Mouse (Mus musculus) kidney, embryonic 15.5 days (tissue): ENCODE data around the gene Tmod4. TPM values are rescaled to one million over a fixed set of nuclear protein-coding genes. Genes with fewer than 3 reads are reported as not detected.

Source experiments
- ATAC-seq: fragments of 200-750 bp; cut with Nextera tagmentation; replicated peaks from 2 replicates; pipeline ENCODE4 v1.8.0; 2017; ENCODE audit warnings: moderate TSS enrichment; ENCODE audit not compliant: low FRiP score
- H3K27ac ChIP-seq: fragments of 300-500 bp; sonication (generic); 2 replicates; pipeline ENCODE4 v1.5.1; 2015; ENCODE audit warnings: mild to moderate bottlenecking, inconsistent platforms
- H3K27me3 ChIP-seq: fragments of 300-500 bp; sonication (generic); 2 replicates; pipeline ENCODE4 v1.6.1; 2015; ENCODE audit warnings: inconsistent platforms
- H3K36me3 ChIP-seq: fragments of 300-500 bp; sonication (generic); 2 replicates; pipeline ENCODE4 v1.6.1; 2015; ENCODE audit warnings: inconsistent platforms
- H3K4me1 ChIP-seq: fragments of 300-500 bp; sonication (generic); 2 replicates; pipeline ENCODE4 v1.6.1; 2015; ENCODE audit warnings: inconsistent platforms
- H3K4me2 ChIP-seq: fragments of 300-500 bp; sonication (generic); 2 replicates; pipeline ENCODE4 v1.6.1; 2015; ENCODE audit warnings: moderate library complexity, mild to moderate bottlenecking, inconsistent platforms
- H3K4me3 ChIP-seq: fragments of 300-500 bp; sonication (generic); replicated peaks from 2 replicates; pipeline ENCODE4 v1.5.1; 2015; ENCODE audit warnings: mild to moderate bottlenecking, inconsistent platforms
- H3K9ac ChIP-seq: fragments of 300-500 bp; sonication (generic); 2 replicates; pipeline ENCODE4 v1.6.1; 2015; ENCODE audit warnings: mild to moderate bottlenecking, inconsistent platforms
- H3K9me3 ChIP-seq: fragments of 300-500 bp; sonication (generic); replicated peaks from 2 replicates; pipeline ENCODE4 v1.6.1; 2016; ENCODE audit warnings: inconsistent platforms
- WGBS: fragments of 180-500 bp; shearing (Covaris S2); methylation state at CpG from one replicate; pipeline ENCODE4 v1.1.7; 2015; ENCODE audit warnings: mixed read lengths; 5-methylcytosine and 5-hydroxymethylcytosine counted together
- polyA plus RNA-seq: library from polyadenylated mRNA; unstranded; fragments of >200 nt; fragmentation: Nextera tagmentation; extraction: Ambion mirVana; gene quantifications from 2 replicates; pipeline ENCODE4 v1.2.1, GENCODE M21; 2015

The Tmod4 gene
- polyA plus RNA-seq, 1 experiment from 2014 or later: 0.93 TPM

DNA sequence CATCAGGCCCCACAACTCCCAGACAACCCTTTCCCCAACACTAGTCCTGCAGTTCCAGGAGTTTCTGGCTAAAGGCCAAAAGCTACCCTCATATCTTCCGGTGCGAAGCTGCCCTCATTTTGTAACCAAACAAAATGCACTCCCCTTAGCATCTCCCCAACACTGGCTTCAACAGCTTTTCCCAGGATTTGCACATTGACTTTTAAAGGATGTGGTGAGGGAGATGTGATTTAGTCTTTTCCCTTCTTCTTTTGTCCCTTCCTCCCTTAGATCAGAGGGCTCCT is 38.0 kb downstream of the Tmod4 start:
- peaks cover 17% of the 10 kb centered on the region for H3K36me3 ChIP-seq
- H3K9me3 ChIP-seq: no peaks in the 10 kb centered on the region
- H3K27me3 ChIP-seq: peaks cover 2% of the 10 kb centered on the region; the same call in 1 of the 2 replicates
- H3K4me1 ChIP-seq: peaks cover 35% of the 10 kb centered on the region
- no peak overlapping the region for H3K9ac ChIP-seq
- H3K4me2 ChIP-seq: peak overlapping the region; percentile 85
- ATAC-seq: no peak
- WGBS: 50% methylated on average over 2 of the region's 2 CpGs
- H3K4me3 ChIP-seq: no peak overlapping the region; the same call in 1 of the 2 replicates
- no peak overlapping the region for H3K27ac ChIP-seq

DNA sequence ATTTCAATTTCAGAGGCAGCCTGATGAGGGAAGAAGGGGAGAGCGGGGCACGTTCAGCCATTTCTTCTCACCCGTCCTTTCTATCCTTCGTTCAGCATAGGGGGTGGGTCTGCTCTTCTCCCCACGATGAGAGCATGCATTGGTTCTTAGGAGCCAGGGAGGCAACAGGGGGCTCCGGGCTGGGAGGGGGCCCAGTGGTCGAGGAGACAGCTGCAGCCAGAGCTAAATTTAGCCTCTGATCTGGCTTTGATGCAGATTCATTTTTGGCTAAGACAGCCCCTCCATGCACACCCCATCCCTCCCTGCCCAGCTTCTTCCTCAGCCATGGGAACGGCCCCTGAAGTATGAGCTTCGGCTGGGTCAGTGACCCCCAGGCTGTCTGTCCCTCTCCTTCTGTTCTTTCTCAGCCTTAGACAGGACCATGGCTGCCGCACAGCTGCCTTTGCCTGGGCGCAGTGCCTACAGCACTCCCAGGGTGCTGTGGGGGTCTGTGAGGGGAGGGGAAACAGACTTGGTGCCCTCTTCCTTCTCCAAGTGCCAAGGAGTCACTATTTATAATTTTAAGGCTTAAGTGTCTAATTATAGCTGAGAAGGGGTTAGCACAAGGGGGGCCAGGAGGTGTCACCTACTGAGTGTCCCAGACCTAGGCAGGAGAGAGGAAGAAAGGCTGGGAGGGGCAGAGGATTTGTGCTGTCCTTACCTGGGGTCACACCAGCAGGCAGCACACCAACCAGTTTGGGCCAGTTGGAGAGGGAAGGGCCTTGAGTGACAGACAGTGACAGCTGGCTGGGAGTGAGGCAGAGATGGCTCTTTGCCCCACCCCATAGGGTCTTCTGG is 39.4 kb downstream of the Tmod4 start:
- peaks cover 35% of the 10 kb centered on the region for H3K4me1 ChIP-seq
- 62% methylated on average over 11 of the region's 11 CpGs for WGBS
- no peak overlapping the region for H3K9ac ChIP-seq
- no peak overlapping the region for H3K4me3 ChIP-seq
- no peak for ATAC-seq
- no peak overlapping the region for H3K4me2 ChIP-seq
- no peaks in the 10 kb centered on the region for H3K9me3 ChIP-seq
- H3K27ac ChIP-seq: no peak overlapping the region
- H3K27me3 ChIP-seq: peaks cover 2% of the 10 kb centered on the region; the same call in 1 of the 2 replicates
- H3K36me3 ChIP-seq: peaks cover 29% of the 10 kb centered on the region

DNA sequence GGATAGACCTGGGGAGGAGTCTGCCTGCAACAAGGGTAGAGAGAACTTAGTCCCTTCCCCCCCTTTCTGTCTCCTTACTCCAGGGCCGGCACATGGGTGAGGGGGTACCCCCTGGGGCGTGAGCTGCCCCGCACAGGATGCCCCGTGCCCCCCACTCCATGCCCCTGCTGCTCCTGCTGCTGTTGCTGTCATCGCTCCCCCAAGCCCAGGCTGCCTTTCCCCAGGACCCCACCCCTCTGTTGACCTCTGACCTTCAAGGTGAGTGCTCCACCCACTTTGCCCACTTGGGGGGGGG is 39.9 kb downstream of the Tmod4 start:
- H3K4me2 ChIP-seq: no peak overlapping the region
- H3K27me3 ChIP-seq: no peaks in the 10 kb centered on the region; the same call in 1 of the 2 replicates
- peaks cover 35% of the 10 kb centered on the region for H3K4me1 ChIP-seq
- H3K36me3 ChIP-seq: peaks cover 35% of the 10 kb centered on the region
- H3K9me3 ChIP-seq: no peaks in the 10 kb centered on the region
- H3K27ac ChIP-seq: no peak overlapping the region
- no peak overlapping the region for H3K4me3 ChIP-seq
- ATAC-seq: no peak
- no peak overlapping the region for H3K9ac ChIP-seq
- WGBS: 90% methylated on average over 5 of the region's 5 CpGs

DNA sequence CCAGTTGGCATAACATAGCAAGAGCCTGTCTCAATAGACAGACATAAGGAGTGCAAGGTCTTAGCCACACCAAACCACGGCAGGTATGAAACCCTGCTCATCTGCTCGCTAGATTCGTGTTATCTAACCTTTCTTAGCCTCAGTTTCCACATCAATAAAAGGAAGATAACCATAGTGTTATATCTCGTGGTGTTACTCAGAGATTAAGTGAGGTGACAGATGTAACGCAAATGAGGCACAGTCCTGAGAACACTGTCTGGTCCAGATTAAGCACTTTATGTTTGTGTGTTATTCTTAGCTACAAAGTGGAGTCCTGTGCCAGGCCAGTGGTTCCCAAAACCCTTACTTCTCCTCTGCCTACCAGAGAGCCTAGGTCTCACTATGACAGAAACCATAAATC is 40.6 kb downstream of the Tmod4 start:
- WGBS: 82% methylated on average over 5 of the region's 5 CpGs
- peaks cover 29% of the 10 kb centered on the region for H3K4me1 ChIP-seq
- H3K36me3 ChIP-seq: peaks cover 40% of the 10 kb centered on the region
- H3K4me3 ChIP-seq: no peak overlapping the region
- no peak overlapping the region for H3K27ac ChIP-seq
- peaks cover under 1% of the 10 kb centered on the region; the same call in 1 of the 2 replicates for H3K27me3 ChIP-seq
- no peak overlapping the region for H3K4me2 ChIP-seq
- H3K9ac ChIP-seq: no peak overlapping the region
- no peaks in the 10 kb centered on the region for H3K9me3 ChIP-seq
- ATAC-seq: no peak

DNA sequence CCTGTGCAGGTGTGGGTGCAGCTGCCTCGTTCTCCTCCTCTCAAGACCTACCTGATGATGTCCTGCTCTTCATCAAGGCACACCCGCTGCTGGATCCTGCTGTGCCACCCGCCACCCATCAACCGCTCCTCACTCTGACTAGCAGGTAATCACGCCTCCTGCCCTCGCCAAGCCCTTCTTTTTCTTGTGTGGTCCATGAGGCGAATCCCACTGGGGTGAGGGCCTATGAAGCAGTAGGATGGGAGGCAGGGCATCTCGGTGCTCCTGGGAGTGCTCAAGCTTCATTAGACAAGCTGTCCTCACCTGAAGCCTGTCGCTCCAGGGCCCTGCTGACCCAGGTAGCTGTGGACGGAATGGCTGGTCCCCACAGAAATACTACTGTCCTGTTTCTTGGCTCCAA is 45.7 kb downstream of the Tmod4 start:
- no peak for ATAC-seq
- H3K27ac ChIP-seq: no peak overlapping the region
- H3K9ac ChIP-seq: no peak overlapping the region
- no peaks in the 10 kb centered on the region for H3K9me3 ChIP-seq
- peaks cover 43% of the 10 kb centered on the region for H3K27me3 ChIP-seq
- H3K4me1 ChIP-seq: peaks cover 20% of the 10 kb centered on the region
- H3K36me3 ChIP-seq: peaks cover 61% of the 10 kb centered on the region
- no peak overlapping the region for H3K4me2 ChIP-seq
- no peak overlapping the region for H3K4me3 ChIP-seq
- WGBS: 89% methylated on average over 10 of the region's 10 CpGs

DNA sequence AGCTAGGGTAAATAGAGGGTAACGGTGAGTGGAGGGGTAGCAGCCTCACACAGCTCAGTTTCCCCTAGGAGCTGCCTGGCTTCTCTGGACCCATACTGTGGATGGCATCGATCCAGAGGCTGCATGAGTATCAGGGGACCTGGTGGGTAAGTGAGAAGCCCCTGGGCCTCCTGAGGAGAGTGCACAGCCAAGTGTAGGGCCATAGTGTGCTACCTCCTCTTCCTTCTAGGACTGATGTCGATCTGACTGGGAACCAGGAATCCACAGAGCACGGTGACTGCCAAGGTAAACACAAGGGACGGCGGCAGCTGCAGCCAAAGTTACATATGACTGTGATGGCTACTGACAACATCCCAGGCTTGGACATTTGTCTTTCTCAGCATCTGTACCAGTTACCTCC is 46.8 kb downstream of the Tmod4 start:
- H3K36me3 ChIP-seq: peaks cover 54% of the 10 kb centered on the region
- H3K4me1 ChIP-seq: peaks cover 20% of the 10 kb centered on the region
- WGBS: 74% methylated on average over 6 of the region's 6 CpGs
- no peak for ATAC-seq
- H3K27me3 ChIP-seq: peaks cover 43% of the 10 kb centered on the region
- no peaks in the 10 kb centered on the region for H3K9me3 ChIP-seq
- H3K4me3 ChIP-seq: no peak overlapping the region
- no peak overlapping the region for H3K27ac ChIP-seq
- H3K9ac ChIP-seq: no peak overlapping the region
- no peak overlapping the region for H3K4me2 ChIP-seq

DNA sequence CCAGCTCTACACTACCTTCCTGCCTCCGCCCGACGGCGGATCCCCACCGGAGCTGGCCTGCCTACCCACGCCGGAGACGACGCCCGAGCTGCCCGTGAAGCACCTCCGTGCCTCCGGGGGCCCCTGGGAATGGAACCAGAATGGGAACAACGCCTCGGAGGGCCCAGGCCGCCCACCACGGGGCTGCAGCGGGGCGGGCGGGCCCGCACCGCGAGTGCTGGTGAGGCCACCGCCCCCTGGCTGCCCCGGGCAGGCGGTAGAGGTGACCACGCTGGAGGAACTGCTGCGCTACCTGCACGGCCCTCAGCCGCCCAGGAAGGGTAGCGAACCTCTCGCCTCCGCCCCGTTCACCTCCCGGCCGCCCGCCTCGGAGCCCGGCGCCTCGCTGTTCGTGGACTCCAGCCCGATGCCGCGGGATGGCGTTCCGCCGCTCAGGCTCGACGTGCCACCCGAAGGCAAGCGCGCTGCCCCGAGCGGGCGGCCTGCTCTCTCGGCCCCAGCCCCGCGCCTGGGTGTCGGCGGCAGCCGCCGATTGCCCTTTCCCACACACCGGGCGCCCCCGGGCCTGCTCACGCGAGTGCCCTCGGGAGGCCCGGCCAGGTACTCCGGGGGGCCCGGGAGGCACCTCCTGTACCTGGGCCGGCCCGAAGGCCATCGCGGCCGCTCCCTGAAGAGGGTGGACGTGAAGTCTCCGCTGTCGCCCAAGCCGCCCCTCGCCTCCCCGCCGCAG is 48.4 kb downstream of the Tmod4 start:
- Histone ChIP-seq H3K4me2 (peak overlapping the region; percentile 80), H3K9me3 (no peaks in the 10 kb centered on the region), H3K4me3 (peak overlapping the region; percentile 42), H3K36me3 (peaks cover 41% of the 10 kb centered on the region), H3K27me3 (peaks cover 43% of the 10 kb centered on the region), H3K4me1 (peaks cover 20% of the 10 kb centered on the region), H3K27ac (no peak overlapping the region), H3K9ac (0 out of 2 replicates have a peak overlapping the region, but pooled peaks have one; percentile 12)
- WGBS: 23% methylated on average over 82 of the region's 84 CpGs
- peak; percentile 37 for ATAC-seq

DNA sequence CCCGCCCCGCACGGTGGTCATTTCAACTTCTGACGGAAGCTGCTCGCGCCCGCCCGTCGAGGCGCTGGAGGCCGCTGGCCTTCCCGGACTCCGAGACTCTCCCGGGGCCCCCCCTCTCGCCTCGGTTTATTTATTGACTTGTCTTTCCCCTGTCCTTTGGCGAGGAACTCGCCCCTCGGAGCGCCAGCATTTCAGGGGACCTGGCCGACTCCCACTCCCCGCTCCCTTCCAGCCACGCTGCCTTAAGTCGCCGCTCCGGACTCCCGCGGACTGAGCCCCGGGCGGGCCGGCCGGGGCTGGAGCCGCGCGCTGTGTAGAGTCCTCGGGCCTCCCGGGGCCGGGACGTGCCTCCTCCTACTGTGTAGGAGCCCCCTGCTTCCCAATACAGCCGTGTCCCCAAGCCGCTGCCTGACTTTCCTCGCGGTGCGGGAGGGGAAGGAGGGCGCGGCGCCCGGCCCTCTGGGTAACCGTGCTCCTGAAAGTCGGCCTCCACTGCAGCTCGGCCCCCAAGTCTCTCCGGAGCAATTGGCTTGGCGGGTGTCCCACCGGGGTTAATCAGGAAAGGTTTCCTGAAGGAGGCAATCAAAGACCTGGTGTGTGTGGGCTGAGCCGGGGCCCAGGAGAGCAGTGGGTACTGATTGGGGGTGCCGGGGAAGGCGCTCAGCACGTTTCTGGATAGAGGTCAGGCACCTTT is 49.1 kb downstream of the Tmod4 start:
- Histone ChIP-seq H3K9ac (peak overlapping the region; percentile 56), H3K4me1 (peaks cover 20% of the 10 kb centered on the region), H3K4me3 (peak overlapping the region; percentile 42), H3K4me2 (peak overlapping the region; percentile 80), H3K27me3 (peaks cover 43% of the 10 kb centered on the region), H3K27ac (no peak overlapping the region), H3K9me3 (no peaks in the 10 kb centered on the region), H3K36me3 (peaks cover 34% of the 10 kb centered on the region)
- 6% methylated on average over 58 of the region's 58 CpGs for WGBS
- peak; percentile 68 for ATAC-seq

DNA sequence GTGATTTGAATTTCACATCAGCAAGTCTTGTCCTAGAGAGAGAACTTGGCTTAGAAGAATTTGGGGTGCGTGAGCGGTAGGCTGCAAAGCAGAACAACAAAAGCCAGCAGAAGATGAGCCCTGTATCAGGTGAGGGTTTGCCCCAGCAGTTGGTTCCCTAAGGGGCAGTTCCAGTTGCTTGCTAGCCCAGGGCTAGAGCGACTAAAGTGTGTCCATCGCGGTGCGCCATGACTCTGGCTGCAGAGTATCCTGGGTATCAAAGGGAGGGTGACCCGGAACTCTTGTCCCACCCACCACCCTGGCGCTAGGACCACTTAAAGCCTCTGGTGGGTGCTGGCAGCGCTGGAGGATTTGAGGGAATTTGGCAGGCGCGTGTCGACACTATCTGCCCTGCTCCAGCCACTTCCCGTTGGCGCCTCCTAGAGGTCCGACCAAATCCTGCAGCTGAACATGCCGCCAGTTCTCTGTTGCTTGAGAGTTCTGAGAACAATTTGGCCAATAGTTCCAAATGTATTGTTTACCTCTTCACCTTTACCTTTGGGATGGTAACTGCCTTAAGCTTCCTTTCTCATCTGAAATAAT is 49.8 kb downstream of the Tmod4 start:
- ATAC-seq: peak; percentile 34; the same call in 1 of the 2 replicates
- H3K4me2 ChIP-seq: peak overlapping the region; percentile 80
- WGBS: 2% methylated on average over 16 of the region's 16 CpGs
- H3K9me3 ChIP-seq: no peaks in the 10 kb centered on the region
- H3K9ac ChIP-seq: 0 out of 2 replicates have a peak overlapping the region, but pooled peaks have one; percentile 35
- H3K27ac ChIP-seq: no peak overlapping the region
- H3K36me3 ChIP-seq: peaks cover 27% of the 10 kb centered on the region
- H3K4me3 ChIP-seq: peak overlapping the region; percentile 42
- H3K27me3 ChIP-seq: peaks cover 43% of the 10 kb centered on the region
- peaks cover 20% of the 10 kb centered on the region for H3K4me1 ChIP-seq

DNA sequence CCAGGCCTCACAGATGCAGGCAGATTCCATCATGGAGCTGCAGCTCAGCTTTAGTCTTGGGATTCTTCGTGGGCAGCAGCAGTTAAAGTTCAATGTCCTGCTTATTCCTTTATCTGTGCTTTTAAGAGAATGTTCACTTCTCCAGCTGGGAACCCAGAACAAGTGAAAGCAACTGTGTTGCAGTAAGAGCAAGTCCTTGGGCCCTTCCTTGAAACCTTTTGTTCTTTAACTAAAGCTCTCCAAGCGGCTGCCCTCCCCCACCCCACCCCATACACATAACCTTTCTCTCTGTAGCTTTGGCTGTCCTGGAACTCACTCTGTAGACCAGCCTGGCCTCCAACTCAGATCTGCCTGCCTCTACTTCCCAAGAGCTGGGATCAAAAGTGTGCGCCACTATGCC is 52.2 kb downstream of the Tmod4 start:
- Histone ChIP-seq H3K9ac (no peak overlapping the region), H3K4me1 (peaks cover 20% of the 10 kb centered on the region), H3K4me2 (no peak overlapping the region), H3K4me3 (no peak overlapping the region), H3K27ac (no peak overlapping the region), H3K9me3 (no peaks in the 10 kb centered on the region), H3K27me3 (peaks cover 26% of the 10 kb centered on the region), H3K36me3 (peaks cover 4% of the 10 kb centered on the region; the same call in 1 of the 2 replicates)
- ATAC-seq: no peak
- WGBS: 82% methylated on average over 3 of the region's 3 CpGs

DNA sequence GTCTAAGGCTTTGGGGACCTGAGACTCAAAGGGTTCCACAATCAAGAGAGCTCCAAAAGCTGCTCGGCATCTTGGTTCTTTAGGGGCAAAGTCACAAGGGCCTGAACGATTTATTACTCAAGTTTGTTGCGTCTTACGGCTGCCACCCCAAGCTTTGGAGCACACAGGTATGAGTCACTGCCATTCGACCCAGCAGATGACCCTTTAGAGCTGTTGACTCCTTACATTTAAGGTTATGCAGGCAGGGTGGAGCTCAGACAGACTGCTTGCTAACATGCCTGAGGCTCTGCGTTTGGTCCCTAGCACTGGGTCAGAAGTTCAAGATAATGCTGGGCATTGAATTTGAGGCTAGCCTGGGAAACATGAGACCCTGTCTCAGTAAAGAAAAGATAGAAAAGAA is 53.3 kb downstream of the Tmod4 start:
- Histone ChIP-seq H3K4me2 (no peak overlapping the region), H3K36me3 (0 out of 2 replicates have a peak, but pooled peaks cover 5% of the 10 kb centered on the region), H3K9ac (no peak overlapping the region), H3K27me3 (peaks cover 15% of the 10 kb centered on the region), H3K4me3 (no peak overlapping the region), H3K4me1 (peaks cover 16% of the 10 kb centered on the region), H3K9me3 (no peaks in the 10 kb centered on the region), H3K27ac (no peak overlapping the region)
- no peak for ATAC-seq
- 54% methylated on average over 6 of the region's 6 CpGs for WGBS
